Mouse (Mus musculus): ENCODE results near the gene Myo10.

Gene Myo10

DNA sequence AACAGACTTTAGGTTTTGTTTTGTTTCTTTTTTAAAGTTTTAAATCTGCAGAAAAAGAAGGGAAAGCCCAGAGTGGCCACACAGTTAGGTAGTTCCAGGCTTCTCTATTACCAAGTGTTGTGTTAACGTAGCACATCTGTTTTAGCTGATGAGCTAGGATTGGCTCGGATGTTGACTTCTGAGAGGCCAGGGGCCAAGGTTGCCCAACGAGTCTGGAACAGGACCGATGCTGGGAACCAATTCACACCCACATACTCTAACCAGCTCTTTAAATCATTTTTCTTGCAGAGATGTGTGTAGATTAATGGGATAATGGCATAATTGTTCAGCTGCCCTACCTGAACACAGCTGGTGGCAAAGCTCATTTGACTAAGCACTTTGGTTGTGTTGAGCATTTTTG, 1.8 kb upstream of the Myo10 start:
- DNase-seq = no peak

DNA sequence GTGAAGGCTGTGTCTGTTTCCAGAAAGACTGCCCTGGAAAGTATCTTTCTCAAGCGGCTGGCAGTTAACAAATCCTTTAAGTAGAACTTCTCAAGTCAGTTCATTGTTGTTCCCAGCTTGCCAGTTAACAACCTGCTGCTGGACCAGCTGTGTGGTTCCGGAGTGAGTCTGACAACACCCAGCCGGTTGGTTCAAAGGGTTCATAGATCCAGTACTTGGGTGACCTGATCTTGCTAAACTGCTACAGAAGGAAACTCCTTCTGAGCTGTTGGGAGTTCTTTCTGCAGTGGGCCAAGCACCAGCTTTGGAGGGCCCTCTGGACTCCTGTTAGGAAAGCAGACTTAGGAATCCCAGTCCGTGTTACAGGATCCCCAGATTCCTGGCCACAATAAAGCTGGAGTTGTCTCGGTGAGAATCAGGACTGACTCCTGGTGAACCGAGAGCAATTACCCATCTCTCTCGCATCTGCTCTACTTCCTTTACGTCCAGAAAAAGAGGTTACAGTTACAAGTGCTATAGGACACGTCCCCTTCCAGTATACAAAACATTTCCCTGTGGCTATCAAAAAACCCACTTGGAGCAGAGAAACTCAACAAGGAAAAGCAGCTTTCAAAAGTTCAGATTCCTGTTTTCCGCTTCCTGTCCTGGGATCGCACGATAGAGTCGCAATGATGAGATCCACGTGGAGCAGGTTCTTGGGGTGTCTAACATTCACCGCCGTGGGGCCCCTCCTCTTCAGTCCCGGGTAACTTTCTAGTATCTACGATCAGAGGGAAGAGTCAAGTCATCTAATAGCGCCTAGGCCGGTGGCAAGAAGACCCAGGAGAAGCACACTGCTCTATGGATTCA, 750 bp upstream of the Myo10 start:
- DNase-seq = no peak

GRCm38 (mm10) chr15:25622867-25623471, 644 bp downstream of the Myo10 start:
- DNase-seq = peak; percentile 34

DNA sequence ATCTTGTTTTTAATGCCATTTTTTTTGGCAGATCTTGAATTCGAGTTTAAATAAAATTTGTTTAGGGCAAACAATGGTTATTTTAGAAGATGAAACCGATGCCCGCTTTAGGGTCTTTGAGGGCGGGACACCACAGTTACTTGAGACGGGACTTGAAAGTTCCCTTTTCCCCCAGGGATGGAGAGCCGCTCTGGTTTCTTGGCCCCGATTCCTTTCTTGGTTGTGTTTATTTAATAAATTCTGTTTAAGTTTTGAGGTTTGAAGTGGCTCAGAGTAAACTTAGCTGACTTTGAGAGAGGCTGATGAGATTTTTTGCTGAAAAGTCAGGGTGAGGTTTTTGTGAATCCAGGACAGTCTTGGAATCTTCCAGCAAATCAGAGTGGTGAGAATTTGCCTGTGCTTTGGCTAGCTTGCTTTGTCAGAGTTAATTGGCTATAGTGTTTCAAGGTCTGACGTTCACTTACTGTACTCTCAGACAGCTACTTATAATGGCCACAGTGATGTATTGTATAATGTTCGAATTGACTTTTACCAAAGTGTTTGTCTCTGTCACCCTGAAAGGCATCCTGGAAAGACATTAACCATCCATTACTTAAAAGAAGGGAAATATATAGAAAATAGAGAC, 1.3 kb downstream of the Myo10 start:
- no peak for DNase-seq

DNA sequence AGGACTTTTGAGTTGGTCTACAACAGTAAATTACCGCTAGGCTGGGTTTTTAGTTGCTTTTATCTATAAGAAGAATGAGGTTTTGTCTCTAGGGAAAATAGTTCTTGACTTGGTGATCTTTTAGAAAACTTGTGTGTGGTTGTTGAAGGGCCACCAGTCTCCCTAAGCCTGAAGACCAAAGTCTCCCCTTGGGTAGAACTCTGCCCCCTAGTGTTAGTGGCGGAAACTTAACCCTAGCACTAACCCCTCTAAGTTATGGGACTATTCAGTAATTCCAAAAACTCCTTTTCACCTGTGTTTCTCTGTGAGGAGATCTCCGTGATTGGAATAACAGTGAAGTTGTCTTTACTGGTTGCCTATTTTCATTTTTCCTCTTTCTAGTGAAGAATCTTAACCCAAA, 1.9 kb downstream of the Myo10 start:
- no peak for DNase-seq

DNA sequence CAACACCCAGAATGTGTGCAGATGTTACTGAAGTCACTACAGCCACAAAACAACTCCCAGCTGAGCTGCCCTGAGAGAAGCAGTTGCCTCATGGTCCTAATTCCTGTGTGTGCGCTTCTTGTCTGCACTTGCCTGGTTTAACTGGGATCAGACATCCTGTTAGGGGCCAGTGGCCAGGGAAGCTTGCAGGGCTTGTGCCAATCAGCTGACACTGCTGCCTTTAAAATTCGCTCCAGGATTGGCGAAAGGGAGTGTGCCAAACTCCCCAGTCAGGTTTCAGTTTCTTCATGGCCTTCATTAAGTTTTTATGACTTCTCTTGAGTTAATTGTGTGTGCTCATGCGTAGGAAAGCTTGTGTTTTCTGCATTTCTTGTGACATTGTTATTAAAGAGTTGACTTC, 3.1 kb downstream of the Myo10 start:
- no peak for DNase-seq

DNA sequence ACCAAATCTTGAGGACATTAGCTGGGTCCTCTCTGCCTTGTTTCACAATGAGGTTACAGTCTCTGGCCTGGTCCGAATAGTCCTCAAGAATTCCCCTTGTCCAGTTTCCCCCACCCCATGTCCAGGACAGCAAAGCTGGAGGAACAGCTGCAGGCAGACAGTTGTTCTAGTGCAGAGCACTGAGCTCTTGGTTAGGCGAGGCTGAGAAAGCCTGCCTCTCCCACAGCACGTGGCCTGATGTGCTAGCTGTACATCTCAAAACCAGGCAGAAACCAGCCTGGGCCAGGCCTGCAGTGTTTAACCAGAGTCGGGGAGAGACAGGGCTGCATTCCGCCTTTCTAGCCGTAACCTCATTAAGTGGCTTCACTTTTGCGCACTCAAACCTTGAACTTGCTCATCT, 4.7 kb downstream of the Myo10 start:
- no peak for DNase-seq

GRCm38 (mm10) chr15:25628251-25628650, 5.9 kb downstream of the Myo10 start:
- no peak for DNase-seq

GRCm38 (mm10) chr15:25630716-25631115, 8.4 kb downstream of the Myo10 start:
- no peak for DNase-seq

DNA sequence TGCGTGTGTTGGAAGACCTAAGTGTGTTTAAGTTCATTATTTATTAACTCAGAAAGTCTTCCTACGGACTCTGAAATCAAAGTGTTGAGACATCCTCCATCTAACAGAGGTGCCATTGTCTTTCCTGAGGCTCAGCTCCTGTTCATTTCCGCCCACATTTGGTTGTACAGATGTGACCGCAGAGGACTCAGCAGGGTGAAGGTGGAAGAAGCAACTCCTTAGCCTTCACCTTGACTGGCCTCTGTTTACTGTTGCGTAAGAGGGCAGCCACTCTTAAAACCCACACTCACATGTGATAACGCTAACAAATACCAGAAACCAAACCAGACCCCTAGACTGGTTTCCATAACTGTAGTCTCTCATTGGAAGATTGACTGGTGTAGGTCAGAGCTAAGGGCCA, 9.0 kb downstream of the Myo10 start:
- DNase-seq = no peak

- no peak for DNase-seq
Measured at GRCm38 (mm10) chr15:25632902-25633301, 10.6 kb downstream of the Myo10 start.

DNA sequence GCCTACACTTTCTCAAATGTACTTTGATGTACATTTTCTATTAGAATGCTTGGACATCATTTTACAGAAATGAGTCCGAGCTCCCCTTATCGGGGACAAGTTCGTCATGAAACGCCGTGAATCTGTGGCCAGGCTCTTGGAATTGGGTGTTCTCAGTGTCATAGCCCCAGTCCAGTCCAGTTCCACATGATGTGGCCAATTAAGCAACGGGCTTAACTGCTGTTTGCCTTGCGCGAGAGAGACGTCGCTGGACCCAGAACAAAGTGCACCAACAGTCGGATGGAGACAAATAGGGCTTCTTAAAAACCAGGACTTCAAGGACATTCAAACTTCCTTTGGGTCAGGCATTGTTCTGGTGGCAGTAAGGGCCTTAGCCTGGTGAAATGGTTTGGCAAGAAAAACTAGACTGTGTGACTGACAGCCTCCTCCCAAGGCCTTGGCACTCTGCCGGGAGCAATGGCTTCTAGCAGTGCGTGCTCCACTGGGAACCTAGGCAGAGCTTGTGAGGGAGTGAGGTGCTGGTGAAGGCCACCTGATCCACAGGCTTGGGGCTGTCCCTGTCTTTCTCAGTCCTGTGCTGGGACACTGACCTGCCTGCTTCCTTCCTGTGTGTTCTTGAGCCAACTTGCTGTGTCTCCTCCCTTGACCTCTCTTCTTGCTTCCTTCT, 11.5 kb downstream of the Myo10 start:
- DNase-seq = no peak

- DNase-seq = no peak
Measured at GRCm38 (mm10) chr15:25637727-25638126, 15.4 kb downstream of the Myo10 start.

GRCm38 (mm10) chr15:25639217-25639616, 16.9 kb downstream of the Myo10 start:
- DNase-seq = no peak

DNA sequence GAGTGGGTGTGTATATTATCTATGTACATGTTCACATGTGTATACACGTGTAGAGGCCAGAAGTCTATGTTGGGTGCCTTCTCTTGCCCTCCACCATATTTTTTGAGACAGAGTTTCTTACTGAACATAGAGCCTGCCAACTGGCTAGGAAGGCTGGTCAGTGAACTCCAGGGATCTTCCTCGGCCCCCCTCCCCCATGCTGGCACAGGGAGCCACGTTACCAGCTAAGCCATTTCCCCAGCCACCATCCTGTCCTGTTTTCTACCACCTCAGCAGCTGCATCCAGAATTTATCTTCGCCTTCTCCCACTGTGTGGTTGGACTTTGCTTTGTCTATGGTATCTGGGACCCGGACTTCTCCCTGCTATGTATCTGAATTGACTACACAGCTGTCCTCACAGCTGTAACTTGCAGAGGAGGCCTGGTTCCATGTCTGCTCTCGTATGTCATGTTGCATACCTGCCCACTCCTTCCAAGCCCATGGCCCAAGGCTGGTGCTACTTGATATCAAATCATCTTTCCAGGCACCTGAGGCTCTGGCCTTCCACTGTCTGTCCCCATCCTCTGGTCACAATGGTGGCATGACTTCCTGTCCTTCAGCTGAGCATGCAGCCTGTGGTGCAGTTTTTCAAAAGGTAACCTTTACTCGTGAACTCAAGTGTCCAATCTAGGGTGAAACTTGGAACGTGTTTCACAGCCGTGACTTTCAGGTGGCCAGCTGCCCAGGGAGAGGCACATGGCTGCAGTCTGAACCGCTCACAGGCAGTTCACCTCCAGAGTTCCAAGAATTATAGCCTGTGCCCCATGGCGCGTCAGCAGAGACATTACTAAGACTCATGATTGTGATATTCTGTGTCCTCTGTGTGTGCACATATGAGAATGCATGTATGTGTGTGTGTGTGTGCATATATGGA, 18.8 kb downstream of the Myo10 start:
- DNase-seq = no peak

DNA sequence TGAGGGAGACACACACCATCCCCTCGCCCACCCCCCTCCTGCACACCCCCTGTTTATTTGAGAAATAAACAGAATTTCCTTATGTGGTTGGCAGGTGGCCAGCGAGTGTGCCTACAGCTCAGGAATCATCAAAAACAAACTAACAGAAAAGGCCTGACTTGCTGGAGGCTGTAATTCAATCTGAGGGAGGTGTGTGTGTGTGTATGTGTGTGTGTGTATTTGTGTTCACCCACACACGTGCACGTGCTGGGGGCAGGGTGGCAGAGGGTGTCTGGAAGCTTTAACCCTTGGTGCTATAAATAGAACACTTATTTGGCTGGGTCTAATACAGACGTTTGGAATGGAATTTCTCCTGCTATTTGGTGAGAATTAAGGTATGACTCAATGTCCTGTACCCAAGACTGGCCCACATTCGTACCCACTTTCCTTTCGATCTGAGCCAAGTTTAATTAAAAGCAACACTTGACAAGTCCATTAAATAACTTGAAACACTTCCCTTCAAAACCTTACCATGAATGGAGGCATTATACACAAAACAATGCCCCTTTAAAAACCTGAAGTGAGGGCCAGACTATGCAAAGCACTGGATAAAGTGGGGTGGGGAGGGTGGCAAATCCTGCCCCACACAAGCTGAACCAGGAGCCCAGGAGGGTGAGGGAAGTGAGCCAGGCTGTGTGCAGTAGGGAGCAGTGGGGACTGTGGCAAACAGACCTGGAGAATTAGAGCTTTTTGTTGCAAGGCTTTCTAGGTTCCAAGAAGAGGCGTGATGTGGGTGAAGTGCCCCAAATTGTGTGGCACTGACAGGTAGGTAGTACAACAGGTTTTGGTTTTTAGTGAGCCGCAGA, 20.1 kb downstream of the Myo10 start:
- no peak for DNase-seq

- no peak for DNase-seq
Measured at GRCm38 (mm10) chr15:25645862-25646261, 23.5 kb downstream of the Myo10 start.

DNA sequence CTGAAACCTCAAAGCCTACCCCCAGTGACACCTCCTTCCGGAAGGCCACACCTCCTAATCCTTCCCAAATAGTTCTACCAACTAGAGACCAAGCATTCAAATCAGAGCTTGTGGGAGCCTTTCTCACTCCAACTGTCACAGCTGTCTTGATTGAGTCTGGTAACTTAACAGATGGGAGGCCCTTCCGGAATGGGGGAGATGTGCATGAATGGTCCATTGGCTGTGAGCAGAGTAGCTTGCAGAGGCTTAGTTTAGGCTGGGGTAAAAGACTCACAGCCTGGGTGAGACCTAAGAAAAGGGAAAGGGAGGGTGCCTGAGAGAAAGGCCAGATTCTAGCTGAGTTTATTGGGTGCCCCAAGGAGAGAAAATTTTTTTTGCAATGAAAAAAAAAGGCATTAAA, 26.0 kb downstream of the Myo10 start:
- DNase-seq = no peak

DNA sequence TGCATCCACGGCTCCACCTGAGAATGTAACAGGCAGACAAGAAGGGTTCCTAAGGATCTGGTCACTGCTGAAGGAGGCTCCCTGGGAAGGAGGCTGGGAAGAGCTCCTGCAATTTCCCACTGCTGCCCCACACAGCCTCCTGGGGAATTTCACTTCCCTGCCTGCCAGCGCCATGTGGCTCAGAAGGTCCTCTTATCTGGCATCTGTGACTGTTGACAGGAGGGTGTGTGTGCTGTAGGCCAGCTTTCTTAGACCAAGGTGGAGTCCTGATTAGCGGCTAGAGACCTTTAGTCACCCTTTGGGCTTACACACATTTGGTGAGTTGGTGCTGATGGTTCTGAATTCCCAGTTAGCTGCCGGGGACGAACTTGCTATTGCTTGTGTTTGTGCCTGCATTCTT, 28.0 kb downstream of the Myo10 start:
- no peak for DNase-seq

GRCm38 (mm10) chr15:25651820-25652219, 29.5 kb downstream of the Myo10 start:
- DNase-seq = no peak

DNA sequence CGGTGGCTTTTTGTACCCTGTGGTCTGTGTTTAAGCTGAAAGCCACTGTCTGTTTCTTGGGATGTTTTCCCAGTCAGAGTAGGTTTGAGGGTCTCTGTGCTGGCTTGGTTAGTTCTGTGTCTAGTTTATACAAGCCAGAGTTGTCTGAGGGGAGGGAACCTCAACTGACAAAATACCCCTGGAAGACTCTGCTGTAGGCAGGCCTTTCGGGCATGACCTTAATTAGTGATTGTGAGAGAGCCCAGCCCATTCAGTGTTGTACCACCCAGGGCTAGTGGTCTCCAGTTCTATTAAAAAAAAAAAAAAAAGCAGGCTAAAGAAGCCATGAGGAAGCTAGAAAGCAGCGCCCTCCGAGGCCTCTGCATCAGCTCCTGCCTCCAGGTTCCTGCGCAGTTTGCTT, 30.0 kb downstream of the Myo10 start:
- DNase-seq = no peak

GRCm38 (mm10) chr15:25652933-25653332, 30.6 kb downstream of the Myo10 start:
- no peak for DNase-seq
